Mouse (Mus musculus): ENCODE measurements around the gene Gpn1.
A peak's percentile ranks its signal among the peaks of the same experiment; 100 is the strongest.
"Not testable (repeated sequence)": the region's sequence is repeated elsewhere in the genome, so short reads cannot be mapped to it uniquely, and the experiment has no call there.

Gpn1 gene

DNA sequence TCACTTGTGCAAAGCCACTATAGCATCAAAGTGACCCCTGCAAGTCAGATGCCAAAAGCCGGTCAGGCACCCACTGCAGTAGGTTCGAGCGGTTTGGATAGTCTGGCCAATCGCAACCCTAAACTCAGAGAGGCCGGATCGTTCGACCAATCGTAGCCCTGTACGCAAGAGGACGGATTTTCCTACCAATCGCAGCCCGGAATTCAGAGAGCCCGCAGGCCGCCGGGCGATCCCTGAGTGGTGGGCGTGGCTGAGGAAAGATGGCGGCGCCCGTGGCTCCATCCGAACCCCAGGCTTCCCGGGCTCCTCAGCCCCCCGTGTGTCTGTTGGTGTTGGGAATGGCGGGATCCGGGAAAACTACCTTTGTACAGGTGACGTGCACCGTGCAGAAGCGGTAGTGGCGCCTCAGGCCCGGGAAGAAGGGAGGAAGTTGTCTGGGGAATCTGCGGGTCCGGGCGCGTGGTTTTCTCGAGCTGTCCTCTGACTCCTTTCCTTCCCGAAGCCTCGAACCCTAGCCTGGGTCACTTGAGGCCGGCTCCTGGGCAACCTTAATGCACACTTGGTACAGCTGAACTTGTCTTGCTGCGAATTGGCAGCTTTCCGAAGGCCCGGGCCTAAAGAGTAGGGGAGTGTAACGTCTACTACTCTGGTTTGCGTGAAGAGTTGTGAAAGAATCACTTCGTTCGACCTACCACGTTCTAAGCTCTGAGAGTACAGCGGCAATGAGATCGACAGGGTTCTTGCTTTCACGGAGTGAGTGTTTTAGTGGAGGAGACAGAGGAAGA is at the start of gene Gpn1:
Gpn1 (plus strand) TSS at position 229 of the 785 bp plus-strand sequence.
- DNase-seq: peak; percentile 94

DNA sequence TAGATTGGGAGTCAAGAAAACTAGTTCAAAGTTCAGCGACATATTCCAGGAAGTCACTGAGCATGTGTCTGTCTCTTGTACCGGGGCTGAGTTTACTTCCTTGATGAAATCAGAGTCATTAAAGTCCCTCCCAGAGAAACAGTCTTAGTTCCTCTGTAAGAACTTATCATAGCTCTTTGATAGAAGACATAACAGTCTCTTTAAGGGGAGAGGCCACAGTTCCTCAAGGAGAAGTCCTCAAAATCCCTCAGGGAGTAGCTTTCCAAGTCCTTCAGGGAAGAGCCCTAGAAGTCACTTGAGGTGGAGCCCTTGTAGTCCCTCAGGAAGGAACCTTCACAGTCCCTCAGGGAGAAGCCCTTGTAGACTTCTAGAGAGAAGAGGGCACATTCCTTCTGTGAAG is 43.2 kb upstream of the Gpn1 start:
- DNase-seq: no peak

DNA sequence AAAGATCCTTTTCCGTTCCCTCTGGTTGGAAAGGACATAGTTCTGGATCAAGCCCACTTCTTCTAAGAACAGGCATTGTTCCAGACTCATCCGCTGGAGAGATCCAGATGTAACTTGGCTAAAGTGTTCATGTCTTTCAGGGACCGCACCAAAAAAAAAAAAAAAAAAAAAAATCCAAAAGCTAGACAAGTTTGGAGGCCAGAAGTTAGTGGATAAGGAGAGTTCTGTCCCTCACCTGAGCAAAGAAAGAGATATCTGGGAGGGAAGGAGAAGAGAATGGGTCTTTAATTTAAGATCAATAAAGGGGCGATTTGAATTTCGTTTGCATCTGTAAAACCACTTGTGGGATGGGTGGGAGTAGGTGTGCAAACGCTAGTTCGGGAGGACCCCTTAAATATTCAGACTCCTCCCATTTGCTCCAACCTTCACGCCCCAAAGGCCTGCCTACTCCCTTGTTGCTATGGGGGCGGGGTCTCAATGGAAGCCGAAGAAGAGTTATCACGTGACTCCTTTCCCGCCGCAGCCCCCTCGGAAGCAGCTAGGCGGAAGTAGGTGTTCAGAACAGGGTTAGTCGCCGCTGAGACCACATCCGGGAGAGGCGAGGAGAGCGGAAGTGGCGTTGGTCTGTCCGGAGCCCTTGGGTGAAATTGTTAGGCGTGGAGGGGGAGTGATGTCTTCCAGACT is 42.5 kb upstream of the Gpn1 start, which contains the start of gene Zfp512:
Zfp512 (plus strand) TSS at position 554 of the 684 bp plus-strand sequence.
- DNase-seq: peak; percentile 96

DNA sequence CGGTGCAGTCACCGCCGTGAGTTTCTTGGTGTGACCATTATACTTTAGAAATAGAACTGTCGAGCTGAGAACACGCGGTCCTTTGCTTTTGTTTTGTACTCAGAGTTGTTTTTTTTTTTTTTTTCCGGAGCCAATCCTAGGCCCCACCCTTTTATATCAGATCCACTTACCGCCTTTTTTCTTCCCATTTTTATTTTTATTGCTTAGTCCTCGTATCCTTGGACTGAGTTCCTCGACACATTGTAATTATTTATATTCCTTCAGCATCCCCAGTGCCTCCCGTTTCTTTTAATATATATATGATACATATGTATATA is 42.0 kb upstream of the Gpn1 start:
- DNase-seq: no peak

DNA sequence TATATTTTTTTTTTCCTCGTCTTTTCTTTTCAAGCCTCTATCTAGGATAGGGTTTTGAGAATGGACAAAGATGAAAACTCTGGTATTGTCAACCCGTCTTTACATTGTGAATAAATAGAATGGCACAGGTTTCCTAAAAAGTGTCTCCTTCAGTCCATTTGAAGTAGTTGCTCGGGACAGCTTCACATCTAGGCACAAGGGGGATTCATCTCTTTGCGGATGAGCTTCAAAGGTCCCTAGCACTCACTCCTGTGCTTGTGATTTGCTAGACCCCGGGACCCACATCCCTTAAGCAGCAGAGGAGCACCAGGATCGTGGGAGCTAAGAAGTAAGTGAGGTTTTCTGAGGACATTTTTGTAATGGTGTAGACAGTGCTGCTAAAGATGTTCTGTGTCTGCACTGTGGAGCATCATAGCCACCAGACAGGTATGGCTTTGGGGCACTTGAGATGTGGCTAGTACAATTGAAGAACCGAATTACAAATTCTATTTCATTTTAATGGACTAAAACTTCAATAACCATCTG is 41.6 kb upstream of the Gpn1 start:
- no peak for DNase-seq

DNA sequence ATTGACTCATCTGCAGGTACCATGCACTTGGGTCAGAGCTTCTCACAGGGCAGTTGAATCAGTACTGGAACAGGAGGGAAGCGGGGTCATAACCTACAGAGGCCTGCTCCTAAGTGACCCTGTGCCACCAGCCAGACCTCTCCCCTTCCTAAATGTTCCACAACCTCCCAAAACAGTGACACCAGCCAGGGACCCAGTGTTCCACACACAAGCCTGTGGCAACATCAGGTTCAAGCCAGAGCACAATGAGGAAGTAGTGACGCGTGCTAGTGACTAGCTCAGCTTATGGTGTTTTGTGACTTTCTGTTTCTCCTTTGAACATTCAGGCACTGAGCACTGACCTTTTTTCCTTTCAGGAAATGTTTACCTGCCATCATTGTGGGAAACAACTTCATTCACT is 26.7 kb upstream of the Gpn1 start:
- DNase-seq: no peak

DNA sequence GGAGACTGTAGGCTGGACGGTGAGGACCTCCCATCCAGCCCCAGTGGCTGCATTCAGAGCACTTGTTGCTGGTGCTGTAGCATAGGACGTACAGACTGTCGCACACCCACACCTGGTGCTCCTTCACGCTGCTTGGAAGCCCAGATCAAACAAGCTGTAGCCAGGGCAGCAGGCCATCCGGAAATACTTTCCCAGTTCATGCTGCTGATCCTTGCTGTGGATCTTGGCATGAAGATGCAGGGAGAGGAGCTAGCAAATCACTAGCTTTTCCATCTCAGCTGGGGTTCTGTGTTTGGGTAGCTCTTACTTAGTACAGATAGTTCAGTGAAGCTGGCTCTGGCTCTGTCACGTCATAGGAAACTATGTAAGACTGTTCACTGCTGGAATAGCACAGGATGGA is 24.8 kb upstream of the Gpn1 start:
- no peak for DNase-seq

DNA sequence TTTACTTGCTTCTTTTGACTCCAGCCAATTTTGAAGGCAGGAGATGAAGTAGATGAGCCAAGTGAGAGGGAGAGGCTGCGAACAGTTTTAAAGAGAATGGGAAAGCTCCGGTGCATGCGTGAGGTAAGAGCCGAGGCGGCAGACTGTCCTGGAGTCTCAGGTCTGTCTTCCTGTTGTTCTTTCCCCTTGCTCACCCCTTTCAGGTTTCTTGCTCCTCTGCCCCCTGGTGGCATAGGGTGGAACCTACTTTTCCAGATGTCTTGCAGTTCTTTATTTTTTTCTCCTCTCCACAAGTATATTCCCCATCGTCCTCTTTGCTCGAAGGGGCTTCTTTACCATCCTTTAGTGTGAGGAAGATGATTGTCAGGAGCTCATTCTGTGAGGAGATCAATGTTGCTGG is 24.2 kb upstream of the Gpn1 start:
- peak; percentile 30 for DNase-seq

DNA sequence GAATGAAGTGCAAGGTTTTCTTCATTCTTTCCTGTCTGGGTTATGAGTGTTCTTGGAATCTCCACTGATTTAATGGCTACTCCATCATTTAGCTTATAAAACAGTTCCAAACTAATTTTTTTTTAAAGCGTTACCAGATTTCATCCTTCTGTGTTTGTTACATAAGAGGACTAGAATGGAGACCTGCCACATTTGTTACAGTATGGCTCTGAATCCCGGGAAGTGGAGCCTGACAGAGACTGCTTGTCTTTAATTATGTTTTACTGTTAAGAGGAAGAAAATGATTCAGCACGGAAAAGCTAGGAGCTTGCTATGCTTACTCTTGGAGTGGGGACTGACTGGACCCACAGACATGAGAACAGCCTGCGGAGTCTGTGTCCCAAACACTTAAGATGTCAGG is 14.0 kb upstream of the Gpn1 start:
- no peak for DNase-seq

DNA sequence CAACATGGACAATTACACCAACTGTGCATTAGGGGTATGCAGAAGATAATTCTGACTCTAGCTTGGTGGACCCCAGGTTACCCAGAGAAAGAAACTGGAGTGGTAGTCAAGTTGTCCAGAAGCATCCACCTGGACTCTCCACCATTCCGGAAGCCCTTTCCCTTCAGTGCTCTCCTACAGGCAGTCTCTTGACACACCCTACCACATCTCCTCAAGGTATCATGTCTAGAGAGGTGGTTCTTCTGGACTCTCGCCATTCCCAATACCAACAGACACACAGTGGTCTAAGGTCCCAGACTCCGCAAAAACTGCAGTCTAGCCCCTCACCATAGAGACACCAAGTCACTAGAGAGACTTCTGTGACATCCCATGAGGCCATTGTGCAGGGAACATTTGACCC is 9.1 kb upstream of the Gpn1 start, which contains the start of gene 4930548H24Rik:
4930548H24Rik (plus strand) TSS at position 301 of the 400 bp plus-strand sequence.
- DNase-seq: no peak

DNA sequence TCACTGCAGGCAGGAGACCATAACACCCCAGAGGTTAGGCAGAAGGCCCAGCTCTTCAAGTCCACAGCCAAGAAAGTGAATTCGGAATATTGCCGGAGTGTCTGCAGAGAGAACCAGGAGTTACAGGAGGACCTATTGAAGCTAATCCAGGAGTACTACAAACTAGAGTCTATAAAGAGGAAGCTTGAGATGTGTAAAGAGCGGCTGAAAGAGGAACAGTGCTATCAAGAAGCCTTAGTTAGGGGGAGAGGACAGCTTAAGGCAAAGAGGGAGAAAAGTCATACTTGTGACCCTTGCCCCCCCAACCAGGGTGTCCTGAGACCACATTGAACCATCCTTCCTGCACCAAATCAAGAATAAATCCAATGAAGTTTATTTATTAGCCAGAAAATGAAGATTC is 6.7 kb upstream of the Gpn1 start:
- DNase-seq: no peak

DNA sequence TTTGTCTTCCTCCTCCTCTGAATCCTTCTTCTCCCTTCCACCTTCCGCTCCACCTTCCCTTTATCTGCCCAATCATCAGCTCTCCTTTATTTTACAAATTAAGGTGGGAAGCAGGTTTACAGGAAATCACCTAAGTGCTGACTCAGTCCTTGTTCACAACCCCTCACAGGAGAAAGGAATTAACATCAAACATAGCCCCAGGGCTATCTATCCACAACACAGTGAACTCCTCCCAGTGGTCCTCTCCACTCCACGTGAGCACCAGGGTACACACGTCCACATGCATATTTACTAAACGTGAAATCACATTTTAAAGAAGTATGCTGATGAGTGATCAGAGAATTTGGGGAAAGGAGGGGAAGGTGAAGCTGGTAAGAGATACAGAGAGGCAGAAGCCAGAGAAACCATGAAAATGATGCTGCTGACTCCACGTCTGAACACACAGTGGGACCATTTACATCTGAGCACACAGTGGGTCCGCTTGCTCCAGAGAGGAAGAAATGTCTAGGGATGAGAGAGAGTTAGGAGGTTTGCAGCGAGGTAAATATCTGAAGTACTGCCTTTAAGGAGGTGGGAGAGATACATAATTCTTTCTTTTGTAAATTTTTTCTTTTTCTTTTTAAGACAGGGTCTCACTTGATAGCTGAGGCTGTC is 5.3 kb upstream of the Gpn1 start:
- no peak for DNase-seq

DNA sequence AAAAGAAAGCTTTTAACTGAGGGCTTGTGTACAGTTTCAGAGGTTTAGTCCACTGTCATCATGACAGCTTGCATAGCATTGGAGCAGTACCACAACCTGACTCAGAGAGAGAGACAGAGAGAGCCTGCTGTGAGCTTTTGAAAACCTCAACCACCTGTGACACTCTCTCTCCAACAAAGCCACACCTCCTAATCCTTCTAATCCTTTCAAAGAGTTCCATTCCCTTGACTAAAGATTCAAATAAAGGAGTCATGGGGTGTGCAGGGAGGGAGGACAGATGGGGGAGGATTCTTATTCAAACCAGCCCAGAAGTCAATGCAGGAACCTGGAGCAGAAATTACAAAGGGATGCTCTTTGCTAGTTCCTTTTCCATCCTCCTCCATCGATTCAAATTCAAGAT is 2.5 kb upstream of the Gpn1 start:
- no peak for DNase-seq

DNA sequence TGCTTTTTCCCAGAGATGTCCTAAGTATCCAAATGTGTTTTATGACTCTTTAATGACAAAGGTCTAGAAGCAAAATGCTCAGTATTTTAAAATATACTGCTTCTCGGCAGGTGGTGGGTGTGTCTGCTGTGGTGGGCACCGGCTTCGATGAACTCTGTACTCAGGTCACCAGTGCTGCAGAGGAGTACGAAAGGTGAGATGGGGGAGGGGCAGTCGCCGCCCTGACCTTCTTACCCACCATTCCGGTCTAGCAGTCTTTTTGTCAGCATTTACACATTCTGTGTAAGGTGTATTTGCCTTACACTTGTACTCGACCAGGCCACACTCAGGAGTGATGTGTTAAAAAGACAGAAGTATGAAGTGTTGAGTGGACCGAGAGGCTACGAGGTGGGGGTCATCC is 10.3 kb downstream of the Gpn1 start:
- no peak for DNase-seq

DNA sequence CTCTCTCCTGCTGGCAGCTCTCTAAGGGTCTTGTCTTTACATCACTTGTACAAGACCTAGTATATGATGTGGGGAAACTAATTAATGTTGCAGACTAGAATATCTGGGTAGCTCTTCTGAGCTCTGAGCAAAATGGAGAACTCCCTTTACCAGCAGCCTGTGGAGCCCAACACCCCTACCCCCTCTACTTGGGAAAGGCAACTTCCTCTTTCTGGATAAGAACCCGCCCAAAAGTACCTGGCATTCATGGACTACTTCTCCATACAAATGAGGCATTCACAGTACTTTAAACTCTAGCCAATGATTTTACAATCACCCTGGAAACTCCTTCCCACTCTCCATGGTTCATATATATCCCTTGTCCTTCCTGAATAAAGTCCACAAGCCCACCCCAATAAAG is 17.9 kb downstream of the Gpn1 start:
- DNase-seq: no peak

DNA sequence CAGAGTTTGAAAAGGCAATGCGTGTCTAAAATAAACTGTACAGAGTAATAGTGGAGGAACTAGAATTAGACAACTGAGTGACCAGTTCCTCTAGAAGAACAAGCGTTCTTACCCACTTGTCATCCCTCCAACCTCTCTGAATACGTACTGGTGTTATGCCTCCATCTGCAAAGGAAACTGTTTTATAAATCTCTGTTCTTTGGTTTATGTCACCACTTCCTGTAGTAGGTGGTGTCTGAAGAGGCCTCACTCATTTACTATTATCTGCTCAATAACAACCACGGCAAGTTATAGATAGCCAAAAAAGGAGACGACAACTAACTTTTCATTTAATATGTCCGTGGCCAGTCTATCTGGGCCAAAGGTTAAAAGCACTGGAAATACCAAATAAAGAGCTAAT is 26.0 kb downstream of the Gpn1 start:
- DNase-seq: no peak

DNA sequence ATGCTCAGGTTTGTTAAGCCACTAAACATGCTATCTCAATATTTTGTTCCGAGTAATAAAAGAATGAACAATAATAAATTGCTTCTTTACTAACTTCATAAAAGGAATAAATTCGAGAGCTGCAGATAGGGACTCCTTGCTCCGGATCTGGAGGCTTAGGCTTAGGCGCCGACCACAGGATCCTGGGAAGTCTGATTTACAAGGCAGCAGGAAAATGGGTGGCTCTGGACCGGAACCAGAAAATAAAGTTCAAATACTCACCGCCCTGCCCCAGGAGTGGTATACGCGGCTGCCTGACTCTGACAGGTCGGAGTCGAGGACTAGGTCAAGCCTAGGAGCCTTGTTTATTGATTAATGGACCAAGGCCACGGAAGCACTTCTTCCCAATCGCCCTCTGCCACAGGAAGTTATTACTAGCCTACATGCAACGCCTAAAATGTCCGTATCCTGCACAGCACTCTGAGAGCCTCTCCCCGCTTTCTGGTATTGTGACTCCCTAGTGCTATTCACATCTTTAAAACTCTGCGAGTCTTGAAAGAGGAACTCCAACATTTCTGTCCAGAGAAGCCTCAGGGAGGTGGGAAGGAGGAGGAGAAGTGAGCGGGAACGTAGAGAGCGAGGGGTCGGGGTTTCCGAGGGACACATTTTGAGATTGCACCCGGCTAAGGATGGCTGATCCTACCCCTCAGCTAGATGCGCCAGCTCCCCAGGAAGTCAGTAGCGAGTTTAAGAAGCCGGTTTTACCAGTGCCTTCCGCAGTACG is 32.0 kb downstream of the Gpn1 start, which contains the start of gene Slc4a1ap:
Slc4a1ap (plus strand) TSS at position 642 of the 763 bp plus-strand sequence.
- DNase-seq: peak; percentile 71

DNA sequence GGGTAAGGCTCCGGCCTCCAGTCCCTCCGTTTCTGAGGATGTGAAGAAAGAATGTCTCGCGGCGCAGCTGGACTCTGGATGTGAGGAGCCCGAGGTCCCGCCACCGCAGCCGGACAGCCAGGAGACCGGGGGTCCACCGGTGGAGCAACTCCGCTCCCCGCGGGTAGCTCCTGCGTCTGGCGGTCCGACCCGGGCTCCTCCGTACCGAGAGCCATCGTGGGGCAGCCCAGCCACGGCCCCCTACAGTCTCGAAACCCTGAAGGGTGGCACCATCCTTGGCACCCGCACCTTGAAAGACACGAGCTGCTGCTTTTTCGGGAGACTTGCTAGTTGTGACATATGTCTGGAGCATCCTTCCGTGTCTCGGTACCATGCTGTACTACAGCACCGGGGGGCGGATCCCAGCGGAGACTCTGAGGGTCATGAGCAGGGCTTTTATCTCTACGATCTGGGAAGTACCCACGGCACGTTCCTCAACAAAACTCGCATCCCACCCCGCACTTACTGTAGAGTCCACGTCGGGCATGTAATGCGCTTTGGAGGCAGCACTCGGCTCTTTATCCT is 32.7 kb downstream of the Gpn1 start:
- DNase-seq: peak; percentile 6

DNA sequence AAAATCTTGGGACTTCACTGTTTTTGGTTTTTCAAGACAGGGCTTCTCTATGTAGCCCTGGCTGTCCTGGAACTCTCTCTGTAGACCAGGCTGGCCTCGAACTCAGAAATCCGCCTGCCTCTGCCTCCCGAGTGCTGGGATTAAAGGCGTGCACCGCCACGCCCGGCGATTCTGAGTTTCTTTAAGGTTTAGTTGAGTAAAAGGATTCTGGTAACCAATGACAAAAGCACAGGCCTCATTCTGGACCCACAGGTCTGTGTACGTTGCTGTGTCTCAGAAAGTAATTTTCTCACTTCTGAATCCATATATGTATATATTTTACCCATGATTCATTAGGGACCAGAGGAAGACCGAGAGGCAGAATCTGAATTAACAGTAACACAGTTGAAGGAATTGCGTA is 33.2 kb downstream of the Gpn1 start, which contains the start of gene Supt7l:
Supt7l (minus strand) TSS at position 101 of the 400 bp plus-strand sequence.
- not testable (repeated sequence) for DNase-seq

DNA sequence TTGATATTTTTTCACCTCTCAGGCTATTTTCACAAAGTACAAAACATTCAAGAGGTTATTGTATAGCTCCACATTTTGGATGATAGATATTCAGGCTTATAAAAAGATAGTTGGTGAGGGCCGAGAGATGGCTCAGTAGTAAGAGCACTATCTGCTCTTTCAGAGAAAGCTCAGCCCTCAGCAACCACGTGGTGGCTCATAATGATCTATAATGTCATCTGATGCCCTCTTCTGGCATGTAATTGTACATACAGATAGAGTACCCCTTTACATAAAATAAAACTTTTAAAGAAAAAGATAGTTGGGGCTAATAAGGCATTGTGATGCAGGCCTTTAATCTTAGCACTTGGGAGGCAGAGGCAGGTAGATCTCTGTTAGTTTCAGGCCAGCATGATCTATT is 34.0 kb downstream of the Gpn1 start:
- no peak for DNase-seq

DNA sequence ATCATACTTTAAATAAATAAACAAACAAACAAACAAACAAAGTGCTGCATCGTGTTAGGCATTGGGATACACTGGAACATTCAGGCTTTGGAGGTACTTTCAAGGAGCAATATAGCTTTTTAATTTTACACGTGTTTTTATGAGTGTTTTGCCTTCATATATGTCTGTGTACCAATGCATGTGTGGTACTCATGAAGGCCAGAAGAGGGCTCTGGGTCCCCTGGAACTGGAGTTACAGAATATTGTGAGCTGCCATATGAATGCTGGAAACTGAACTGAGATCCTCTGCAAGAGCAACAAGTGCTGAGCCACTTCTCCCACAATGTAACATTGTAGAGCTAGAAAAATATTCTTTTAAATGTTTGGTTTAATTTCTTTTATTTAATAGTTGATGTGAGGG is 40.7 kb downstream of the Gpn1 start:
- DNase-seq: no peak

DNA sequence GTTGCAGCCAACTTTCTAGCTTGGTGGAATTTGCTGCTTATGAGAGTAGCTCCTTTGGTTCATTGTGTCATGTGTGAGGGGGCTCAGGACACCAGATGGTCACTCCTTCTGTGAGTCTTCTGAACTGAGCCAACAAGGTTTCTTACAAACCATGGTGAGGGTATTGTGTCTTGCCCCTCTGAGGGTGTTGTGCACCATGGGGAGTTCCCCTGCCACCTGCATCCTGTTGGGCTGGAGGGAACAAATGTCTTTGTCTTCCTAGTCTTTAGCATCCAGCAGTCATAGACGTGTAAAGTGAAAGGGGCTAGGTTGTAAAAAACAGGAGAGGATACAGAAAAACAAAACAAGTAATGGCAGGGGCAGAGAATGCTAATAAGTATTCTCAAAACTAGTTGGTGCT is 64.9 kb downstream of the Gpn1 start:
- DNase-seq: no peak
